Mouse (Mus musculus) lung, embryonic 15.5 days (tissue): ENCODE data around the gene 4930447C04Rik. TPM values are rescaled to one million over a fixed set of nuclear protein-coding genes. Genes with fewer than 3 reads are reported as not detected.

Source experiments
- ATAC-seq: fragments of 200-750 bp; cut with Nextera tagmentation; 2 replicates; pipeline ENCODE4 v1.8.0; 2017; ENCODE audit warnings: moderate number of reproducible peaks, borderline replicate concordance; ENCODE audit not compliant: low FRiP score, low TSS enrichment; ENCODE audit errors: extremely low read depth
- H3K27ac ChIP-seq: fragments of 300-500 bp; sonication (generic); 2 replicates; pipeline ENCODE4 v1.5.1; 2015; ENCODE audit warnings: moderate library complexity, mild to moderate bottlenecking, inconsistent platforms
- H3K27me3 ChIP-seq: fragments of 300-500 bp; sonication (generic); 2 replicates; pipeline ENCODE4 v1.6.1; 2015; ENCODE audit warnings: inconsistent platforms
- H3K36me3 ChIP-seq: fragments of 300-500 bp; sonication (generic); 2 replicates; pipeline ENCODE4 v1.6.1; 2015; ENCODE audit warnings: inconsistent platforms
- H3K4me1 ChIP-seq: fragments of 300-500 bp; sonication (generic); 2 replicates; pipeline ENCODE4 v1.6.1; 2015; ENCODE audit warnings: inconsistent platforms
- H3K4me2 ChIP-seq: fragments of 300-500 bp; sonication (generic); 2 replicates; pipeline ENCODE4 v1.6.1; 2015; ENCODE audit warnings: inconsistent platforms, mild to moderate bottlenecking, moderate library complexity
- H3K4me3 ChIP-seq: fragments of 300-500 bp; sonication (generic); 2 replicates; pipeline ENCODE4 v1.5.1; 2015; ENCODE audit warnings: mild to moderate bottlenecking, inconsistent platforms
- H3K9ac ChIP-seq: fragments of 300-500 bp; sonication (generic); 2 replicates; pipeline ENCODE4 v1.6.1; 2015; ENCODE audit warnings: inconsistent platforms
- H3K9me3 ChIP-seq: fragments of 300-500 bp; sonication (generic); 2 replicates; pipeline ENCODE4 v1.6.1; 2016; ENCODE audit warnings: inconsistent platforms
- WGBS: fragments of 180-500 bp; shearing (Covaris S2); methylation state at CpG from one replicate; pipeline ENCODE4 v1.1.7; 2015; 5-methylcytosine and 5-hydroxymethylcytosine counted together
- polyA plus RNA-seq: library from polyadenylated mRNA; unstranded; fragments of >200 nt; fragmentation: Nextera tagmentation; extraction: Ambion mirVana; gene quantifications from 2 replicates; pipeline ENCODE4 v1.2.1, GENCODE M21; 2015

The 4930447C04Rik gene
- polyA plus RNA-seq, 1 experiment from 2014 or later = 1.3 TPM

- ATAC-seq = no peak
- 56% methylated on average over 6 of the region's 6 CpGs for WGBS
- Histone ChIP-seq H3K4me3 (no peak overlapping the region), H3K27ac (no peak overlapping the region), H3K4me1 (no peaks in the 10 kb centered on the region), H3K4me2 (no peak overlapping the region), H3K9ac (no peak overlapping the region), H3K9me3 (no peaks in the 10 kb centered on the region), H3K27me3 (peaks cover 79% of the 10 kb centered on the region), H3K36me3 (no peaks in the 10 kb centered on the region)
These were observed 88.3 kb downstream of the 4930447C04Rik start for GRCm38 (mm10) chr12:72852264-72852663.

- Histone ChIP-seq H3K4me3 (no peak overlapping the region), H3K27ac (no peak overlapping the region), H3K27me3 (peaks cover 82% of the 10 kb centered on the region), H3K9me3 (no peaks in the 10 kb centered on the region), H3K9ac (no peak overlapping the region), H3K4me1 (no peaks in the 10 kb centered on the region), H3K4me2 (no peak overlapping the region), H3K36me3 (no peaks in the 10 kb centered on the region)
- WGBS = 65% methylated on average over 9 of the region's 9 CpGs
- ATAC-seq = no peak
These were observed 90.4 kb downstream of the 4930447C04Rik start for GRCm38 (mm10) chr12:72850146-72850545.

- H3K4me3 ChIP-seq = no peak overlapping the region
- H3K9ac ChIP-seq = no peak overlapping the region
- no peak for ATAC-seq
- no peak overlapping the region for H3K4me2 ChIP-seq
- H3K9me3 ChIP-seq = no peaks in the 10 kb centered on the region
- no peaks in the 10 kb centered on the region for H3K36me3 ChIP-seq
- peaks cover 60% of the 10 kb centered on the region for H3K27me3 ChIP-seq
- WGBS = 28% methylated on average over 7 of the region's 7 CpGs
- H3K27ac ChIP-seq = no peak overlapping the region
- H3K4me1 ChIP-seq = peaks cover 6% of the 10 kb centered on the region; the same call in 1 of the 2 replicates
These were observed 92.8 kb downstream of the 4930447C04Rik start for GRCm38 (mm10) chr12:72847725-72848124.

- Histone ChIP-seq H3K4me1 (peaks cover 6% of the 10 kb centered on the region; the same call in 1 of the 2 replicates), H3K4me2 (no peak overlapping the region), H3K4me3 (no peak overlapping the region), H3K9me3 (no peaks in the 10 kb centered on the region), H3K9ac (no peak overlapping the region), H3K27me3 (peaks cover 49% of the 10 kb centered on the region), H3K27ac (no peak overlapping the region), H3K36me3 (no peaks in the 10 kb centered on the region)
- 19% methylated on average over 10 of the region's 10 CpGs for WGBS
- no peak for ATAC-seq
These were observed 94.6 kb downstream of the 4930447C04Rik start for GRCm38 (mm10) chr12:72845946-72846345.

GRCm38 (mm10) chr12:72843973-72844620, 96.5 kb downstream of the 4930447C04Rik start:
- H3K27ac ChIP-seq = peak overlapping the region; percentile 43
- no peaks in the 10 kb centered on the region for H3K9me3 ChIP-seq
- no peak overlapping the region for H3K9ac ChIP-seq
- peaks cover 31% of the 10 kb centered on the region for H3K27me3 ChIP-seq
- peaks cover 6% of the 10 kb centered on the region; the same call in 1 of the 2 replicates for H3K4me1 ChIP-seq
- H3K36me3 ChIP-seq = no peaks in the 10 kb centered on the region
- H3K4me3 ChIP-seq = 0 out of 2 replicates have a peak overlapping the region, but pooled peaks have one; percentile 6
- ATAC-seq = peak; percentile 90
- peak overlapping the region; percentile 33 for H3K4me2 ChIP-seq
- WGBS = 12% methylated on average over 12 of the region's 12 CpGs

GRCm38 (mm10) chr12:72843555-72843954, 97.0 kb downstream of the 4930447C04Rik start:
- ATAC-seq = no peak
- H3K4me3 ChIP-seq = no peak overlapping the region
- H3K27me3 ChIP-seq = peaks cover 30% of the 10 kb centered on the region
- H3K36me3 ChIP-seq = no peaks in the 10 kb centered on the region
- WGBS = 70% methylated on average over 4 of the region's 4 CpGs
- H3K27ac ChIP-seq = peak overlapping the region; percentile 43
- no peaks in the 10 kb centered on the region for H3K9me3 ChIP-seq
- no peak overlapping the region for H3K9ac ChIP-seq
- peak overlapping the region; percentile 33; the same call in 1 of the 2 replicates for H3K4me2 ChIP-seq
- H3K4me1 ChIP-seq = peaks cover 6% of the 10 kb centered on the region; the same call in 1 of the 2 replicates

- H3K4me1 ChIP-seq = peaks cover 6% of the 10 kb centered on the region; the same call in 1 of the 2 replicates
- H3K9me3 ChIP-seq = no peaks in the 10 kb centered on the region
- H3K4me3 ChIP-seq = no peak overlapping the region
- H3K4me2 ChIP-seq = no peak overlapping the region
- 84% methylated on average over 4 of the region's 4 CpGs for WGBS
- H3K36me3 ChIP-seq = no peaks in the 10 kb centered on the region
- peaks cover 26% of the 10 kb centered on the region for H3K27me3 ChIP-seq
- no peak overlapping the region for H3K9ac ChIP-seq
- H3K27ac ChIP-seq = no peak overlapping the region
- no peak for ATAC-seq
These were observed 97.4 kb downstream of the 4930447C04Rik start for GRCm38 (mm10) chr12:72843135-72843534.

- no peak overlapping the region for H3K4me2 ChIP-seq
- no peak for ATAC-seq
- no peak overlapping the region for H3K9ac ChIP-seq
- no peaks in the 10 kb centered on the region for H3K9me3 ChIP-seq
- H3K36me3 ChIP-seq = no peaks in the 10 kb centered on the region
- H3K4me1 ChIP-seq = peaks cover 6% of the 10 kb centered on the region; the same call in 1 of the 2 replicates
- H3K4me3 ChIP-seq = no peak overlapping the region
- H3K27me3 ChIP-seq = peaks cover 12% of the 10 kb centered on the region
- WGBS = 90% methylated on average over 1 of the region's 1 CpGs
- no peak overlapping the region for H3K27ac ChIP-seq
These were observed 99.1 kb downstream of the 4930447C04Rik start for GRCm38 (mm10) chr12:72841500-72841899.

GRCm38 (mm10) chr12:72837302-72837701, 103.3 kb downstream of the 4930447C04Rik start:
- 74% methylated on average over 4 of the region's 4 CpGs for WGBS
- no peak for ATAC-seq
- peaks cover 8% of the 10 kb centered on the region for H3K27me3 ChIP-seq
- no peaks in the 10 kb centered on the region for H3K4me1 ChIP-seq
- no peaks in the 10 kb centered on the region for H3K9me3 ChIP-seq
- no peak overlapping the region for H3K9ac ChIP-seq
- no peak overlapping the region for H3K4me2 ChIP-seq
- no peaks in the 10 kb centered on the region for H3K36me3 ChIP-seq
- H3K27ac ChIP-seq = no peak overlapping the region
- no peak overlapping the region for H3K4me3 ChIP-seq

GRCm38 (mm10) chr12:72835518-72836015, 105.0 kb downstream of the 4930447C04Rik start:
- 69% methylated on average over 8 of the region's 8 CpGs for WGBS
- Histone ChIP-seq H3K27ac (no peak overlapping the region), H3K4me3 (no peak overlapping the region), H3K4me1 (0 out of 2 replicates have a peak, but pooled peaks cover 8% of the 10 kb centered on the region), H3K36me3 (no peaks in the 10 kb centered on the region), H3K4me2 (no peak overlapping the region), H3K27me3 (peaks cover 24% of the 10 kb centered on the region), H3K9me3 (no peaks in the 10 kb centered on the region), H3K9ac (no peak overlapping the region)
- no peak for ATAC-seq

GRCm38 (mm10) chr12:72834773-72835517, 105.6 kb downstream of the 4930447C04Rik start:
- no peaks in the 10 kb centered on the region for H3K36me3 ChIP-seq
- H3K9ac ChIP-seq = no peak overlapping the region
- H3K4me1 ChIP-seq = 0 out of 2 replicates have a peak, but pooled peaks cover 8% of the 10 kb centered on the region
- no peak for ATAC-seq
- no peak overlapping the region for H3K4me2 ChIP-seq
- peaks cover 28% of the 10 kb centered on the region for H3K27me3 ChIP-seq
- H3K4me3 ChIP-seq = no peak overlapping the region
- no peak overlapping the region for H3K27ac ChIP-seq
- 72% methylated on average over 14 of the region's 14 CpGs for WGBS
- H3K9me3 ChIP-seq = no peaks in the 10 kb centered on the region
